Mouse (Mus musculus) lung, embryonic 15.5 days (tissue): ENCODE measurements around the gene Nrsn1. TPM values are rescaled to one million over a fixed set of nuclear protein-coding genes. Genes with fewer than 3 reads are reported as not detected.
"Not testable (repeated sequence)": the region's sequence is repeated elsewhere in the genome, so short reads cannot be mapped to it uniquely, and the experiment has no call there.

Experiments
- ATAC-seq: fragments of 200-750 bp; cut with Nextera tagmentation; 2 replicates; pipeline ENCODE4 v1.8.0; 2017; ENCODE audit warnings: moderate number of reproducible peaks, borderline replicate concordance; ENCODE audit not compliant: low FRiP score, low TSS enrichment; ENCODE audit errors: extremely low read depth
- H3K27ac ChIP-seq: fragments of 300-500 bp; sonication (generic); 2 replicates; pipeline ENCODE4 v1.5.1; 2015; ENCODE audit warnings: moderate library complexity, mild to moderate bottlenecking, inconsistent platforms
- H3K27me3 ChIP-seq: fragments of 300-500 bp; sonication (generic); 2 replicates; pipeline ENCODE4 v1.6.1; 2015; ENCODE audit warnings: inconsistent platforms
- H3K36me3 ChIP-seq: fragments of 300-500 bp; sonication (generic); 2 replicates; pipeline ENCODE4 v1.6.1; 2015; ENCODE audit warnings: inconsistent platforms
- H3K4me1 ChIP-seq: fragments of 300-500 bp; sonication (generic); 2 replicates; pipeline ENCODE4 v1.6.1; 2015; ENCODE audit warnings: inconsistent platforms
- H3K4me2 ChIP-seq: fragments of 300-500 bp; sonication (generic); 2 replicates; pipeline ENCODE4 v1.6.1; 2015; ENCODE audit warnings: inconsistent platforms, mild to moderate bottlenecking, moderate library complexity
- H3K4me3 ChIP-seq: fragments of 300-500 bp; sonication (generic); 2 replicates; pipeline ENCODE4 v1.5.1; 2015; ENCODE audit warnings: mild to moderate bottlenecking, inconsistent platforms
- H3K9ac ChIP-seq: fragments of 300-500 bp; sonication (generic); 2 replicates; pipeline ENCODE4 v1.6.1; 2015; ENCODE audit warnings: inconsistent platforms
- H3K9me3 ChIP-seq: fragments of 300-500 bp; sonication (generic); 2 replicates; pipeline ENCODE4 v1.6.1; 2016; ENCODE audit warnings: inconsistent platforms
- WGBS: fragments of 180-500 bp; shearing (Covaris S2); methylation state at CpG from one replicate; pipeline ENCODE4 v1.1.7; 2015; 5-methylcytosine and 5-hydroxymethylcytosine counted together
- polyA plus RNA-seq: library from polyadenylated mRNA; unstranded; fragments of >200 nt; fragmentation: Nextera tagmentation; extraction: Ambion mirVana; gene quantifications from 2 replicates; pipeline ENCODE4 v1.2.1, GENCODE M21; 2015

The Nrsn1 gene
- polyA plus RNA-seq: 0.81 and 1.2 TPM in 2 replicates

DNA sequence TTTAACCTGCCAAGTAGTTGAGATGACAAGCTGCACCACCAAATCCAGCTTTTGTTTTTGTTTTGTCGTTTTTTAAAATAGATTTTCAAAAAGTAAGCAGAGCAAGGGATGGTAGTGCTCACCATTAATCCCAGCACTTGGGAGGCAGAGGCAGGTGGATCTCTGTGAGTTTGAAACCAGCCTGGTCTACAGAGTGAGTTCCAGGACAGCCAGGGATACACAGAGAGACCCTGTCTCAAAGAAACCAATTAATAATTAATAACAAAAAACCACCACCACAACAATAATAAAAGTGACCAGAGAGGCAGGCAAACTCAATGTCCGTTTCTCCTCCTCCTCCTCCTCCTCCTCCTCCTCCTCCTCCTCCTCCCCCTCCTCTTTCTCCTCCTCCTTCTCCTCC is at the start of gene Nrsn1:
TSS of gene Nrsn1 (minus strand) at position 101 of the 400 bp plus-strand sequence.
- H3K27ac ChIP-seq, H3K27me3 ChIP-seq, H3K4me1 ChIP-seq, ATAC-seq, H3K9ac ChIP-seq, H3K36me3 ChIP-seq, H3K9me3 ChIP-seq: not testable (repeated sequence)
- WGBS: 45% methylated on average over 2 of the region's 2 CpGs
- Histone ChIP-seq H3K4me2 (peak within 1 kb of the TSS; percentile 67), H3K4me3 (peak within 1 kb of the TSS; percentile 30)

GRCm38 (mm10) chr13:25312059-25312458 is 41.8 kb upstream of the Nrsn1 start:
- Histone ChIP-seq H3K36me3 (no peaks in the 10 kb centered on the region), H3K9ac (no peak overlapping the region), H3K4me3 (no peak overlapping the region), H3K4me1 (no peaks in the 10 kb centered on the region), H3K27ac (no peak overlapping the region), H3K4me2 (no peak overlapping the region), H3K27me3 (no peaks in the 10 kb centered on the region), H3K9me3 (no peaks in the 10 kb centered on the region)
- 85% methylated on average over 2 of the region's 2 CpGs for WGBS
- ATAC-seq: no peak

DNA sequence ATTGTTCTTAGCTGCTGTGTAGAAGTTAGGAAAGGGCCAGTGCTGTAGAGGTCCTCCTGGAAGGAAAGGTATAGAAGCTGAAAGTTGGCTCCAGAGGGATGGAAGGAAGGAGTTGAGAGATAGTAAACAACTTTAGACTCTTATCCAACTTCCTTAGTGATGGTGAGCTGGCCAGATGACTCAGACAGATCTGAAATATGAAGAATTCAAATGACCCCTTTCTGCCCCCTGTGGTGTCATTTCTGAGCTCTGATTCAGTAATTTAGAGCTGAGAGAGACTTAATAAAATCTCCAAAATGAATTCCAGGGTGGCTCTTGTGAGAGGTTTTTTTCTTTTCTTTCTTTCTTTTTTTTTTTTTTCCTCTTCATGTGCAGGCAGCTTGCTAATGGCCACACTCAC is 39.8 kb upstream of the Nrsn1 start:
- Histone ChIP-seq H3K4me1 (no peaks in the 10 kb centered on the region), H3K27ac (no peak overlapping the region), H3K9ac (no peak overlapping the region), H3K9me3 (no peaks in the 10 kb centered on the region), H3K36me3 (no peaks in the 10 kb centered on the region), H3K4me2 (no peak overlapping the region), H3K4me3 (no peak overlapping the region), H3K27me3 (no peaks in the 10 kb centered on the region)
- no peak for ATAC-seq

GRCm38 (mm10) chr13:25288736-25289135 is 18.4 kb upstream of the Nrsn1 start:
- Histone ChIP-seq H3K4me2 (no peak overlapping the region), H3K9me3 (no peaks in the 10 kb centered on the region), H3K9ac (no peak overlapping the region), H3K27ac (no peak overlapping the region), H3K36me3 (no peaks in the 10 kb centered on the region), H3K4me1 (no peaks in the 10 kb centered on the region), H3K4me3 (no peak overlapping the region), H3K27me3 (no peaks in the 10 kb centered on the region)
- no peak for ATAC-seq
- WGBS: 70% methylated on average over 1 of the region's 1 CpGs

DNA sequence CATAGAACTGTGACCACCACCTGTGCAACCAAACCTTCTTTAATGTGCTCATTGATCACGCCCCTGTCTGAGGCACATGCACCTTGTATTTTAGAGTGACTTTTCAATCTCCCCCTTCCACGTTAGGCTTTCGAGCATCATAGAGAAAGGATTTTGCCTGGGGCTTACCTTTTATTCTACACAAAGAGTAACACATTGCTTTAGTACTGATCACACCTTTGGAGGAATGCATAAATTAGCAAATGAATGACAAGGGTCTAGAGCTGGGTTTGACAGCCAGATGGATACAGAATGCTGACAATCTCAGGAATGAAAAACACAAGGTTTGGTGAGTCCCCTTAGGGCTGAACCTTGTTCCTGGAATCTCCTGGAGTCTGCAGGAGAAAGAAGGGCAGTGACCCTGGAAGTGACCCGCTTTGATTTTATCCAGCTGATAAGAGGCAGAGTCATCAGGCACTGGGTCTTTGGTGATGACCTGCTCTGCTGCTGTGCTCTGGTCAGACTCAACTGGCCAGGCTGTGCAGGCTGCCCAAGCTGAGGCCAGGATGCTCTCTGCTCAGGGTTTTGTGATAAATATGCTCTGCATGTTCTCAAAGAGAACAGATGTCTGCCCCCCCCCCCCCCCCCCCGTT is 4.7 kb upstream of the Nrsn1 start:
- no peaks in the 10 kb centered on the region for H3K27me3 ChIP-seq
- H3K36me3 ChIP-seq: no peaks in the 10 kb centered on the region
- no peaks in the 10 kb centered on the region for H3K9me3 ChIP-seq
- H3K27ac ChIP-seq: no peak overlapping the region
- no peak for ATAC-seq
- H3K4me1 ChIP-seq: peaks cover under 1% of the 10 kb centered on the region
- no peak overlapping the region for H3K4me3 ChIP-seq
- H3K9ac ChIP-seq: no peak overlapping the region
- WGBS: 60% methylated on average over 5 of the region's 5 CpGs
- no peak overlapping the region for H3K4me2 ChIP-seq

GRCm38 (mm10) chr13:25272189-25272588 is 1.9 kb upstream of the Nrsn1 start:
- no peaks in the 10 kb centered on the region for H3K9me3 ChIP-seq
- no peaks in the 10 kb centered on the region for H3K27me3 ChIP-seq
- no peak overlapping the region for H3K9ac ChIP-seq
- ATAC-seq: no peak
- no peak overlapping the region for H3K27ac ChIP-seq
- no peak overlapping the region for H3K4me3 ChIP-seq
- 60% methylated on average over 4 of the region's 4 CpGs for WGBS
- H3K4me1 ChIP-seq: peaks cover 6% of the 10 kb centered on the region
- H3K4me2 ChIP-seq: no peak overlapping the region
- no peaks in the 10 kb centered on the region for H3K36me3 ChIP-seq

GRCm38 (mm10) chr13:25269569-25270268 is 583 bp downstream of the Nrsn1 start:
- Histone ChIP-seq H3K9ac (no peak overlapping the region), H3K4me2 (peak overlapping the region; percentile 67), H3K4me3 (peak overlapping the region; percentile 30), H3K9me3 (no peaks in the 10 kb centered on the region), H3K27ac (no peak overlapping the region), H3K36me3 (no peaks in the 10 kb centered on the region), H3K27me3 (no peaks in the 10 kb centered on the region), H3K4me1 (peaks cover 6% of the 10 kb centered on the region)
- ATAC-seq: peak; percentile 88; the same call in 1 of the 2 replicates
- WGBS: 2% methylated on average over 42 of the region's 42 CpGs

DNA sequence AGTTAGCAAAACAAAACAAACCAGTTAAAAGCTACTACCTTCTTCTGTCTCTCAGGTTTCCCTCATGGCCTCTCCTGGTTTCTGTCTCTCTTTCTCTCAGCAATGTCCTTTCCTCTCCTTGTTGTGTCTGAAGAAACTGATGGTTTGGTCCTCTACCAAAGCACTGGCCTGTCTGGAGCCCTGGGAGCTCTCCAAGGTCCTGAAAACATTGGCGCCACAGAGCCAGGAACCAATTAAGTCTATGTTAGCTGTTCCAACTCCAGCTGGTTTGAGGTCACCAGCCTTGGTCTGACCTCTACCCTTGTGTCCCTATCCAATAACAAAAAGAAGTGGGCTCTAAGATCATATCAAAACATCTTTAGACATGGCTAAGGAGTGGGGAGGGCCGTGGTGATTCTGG is 1.3 kb downstream of the Nrsn1 start:
- Histone ChIP-seq H3K4me2 (0 out of 2 replicates have a peak overlapping the region, but pooled peaks have one; percentile 67), H3K9me3 (no peaks in the 10 kb centered on the region), H3K4me1 (peaks cover 6% of the 10 kb centered on the region), H3K27me3 (no peaks in the 10 kb centered on the region), H3K4me3 (no peak overlapping the region), H3K36me3 (no peaks in the 10 kb centered on the region), H3K9ac (no peak overlapping the region), H3K27ac (no peak overlapping the region)
- no peak for ATAC-seq
- 6% methylated on average over 2 of the region's 2 CpGs for WGBS

DNA sequence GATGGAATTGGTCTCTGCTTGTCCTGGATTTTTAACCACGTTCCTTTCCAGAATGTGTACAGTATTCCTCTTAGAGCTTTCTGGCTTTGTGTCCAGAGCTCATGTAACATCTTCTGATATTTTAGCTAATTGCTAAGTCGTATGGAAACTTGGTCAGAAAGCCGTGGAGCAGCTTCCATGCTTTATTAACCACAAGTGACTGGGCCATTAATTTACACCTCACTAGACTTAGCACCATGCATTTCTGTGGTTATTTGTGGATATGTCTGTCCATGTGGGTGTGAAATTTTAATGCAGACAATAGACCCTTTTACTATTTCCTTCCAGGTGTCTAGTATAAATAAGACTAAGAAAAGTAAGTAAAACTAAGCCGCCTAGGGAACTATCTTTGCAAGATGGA is 7.6 kb downstream of the Nrsn1 start:
- no peak for ATAC-seq
- WGBS: 76% methylated on average over 4 of the region's 4 CpGs
- no peak overlapping the region for H3K4me3 ChIP-seq

DNA sequence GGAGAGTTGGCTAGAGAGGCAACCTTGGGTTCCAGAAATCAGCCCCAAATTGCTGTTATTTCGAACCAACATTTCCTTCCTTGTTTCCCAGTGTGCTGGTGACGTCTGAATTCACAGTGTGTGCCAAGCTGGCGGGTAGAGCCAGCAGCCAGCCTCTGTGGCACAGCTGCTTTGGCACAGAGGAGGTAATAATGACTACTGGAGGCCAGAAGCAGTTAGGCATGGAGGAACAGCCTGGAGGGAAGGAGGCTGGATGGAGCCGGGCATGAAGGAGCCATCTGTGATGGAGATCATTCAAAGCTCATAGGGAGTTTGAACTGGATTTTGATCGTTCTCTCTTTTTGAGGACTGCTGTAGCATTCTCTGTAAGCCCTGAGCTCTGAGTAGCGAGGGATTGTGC is 12.7 kb downstream of the Nrsn1 start:
- Histone ChIP-seq H3K9ac (no peak overlapping the region), H3K4me3 (no peak overlapping the region), H3K36me3 (no peaks in the 10 kb centered on the region), H3K9me3 (no peaks in the 10 kb centered on the region), H3K27me3 (no peaks in the 10 kb centered on the region), H3K4me2 (no peak overlapping the region), H3K4me1 (no peaks in the 10 kb centered on the region), H3K27ac (no peak overlapping the region)
- ATAC-seq: no peak
- 80% methylated on average over 6 of the region's 6 CpGs for WGBS

More for the DNA sequence above, 7.6 kb downstream of the Nrsn1 start:
- Histone ChIP-seq H3K4me2 (no peak overlapping the region), H3K36me3 (no peaks in the 10 kb centered on the region), H3K27ac (no peak overlapping the region), H3K27me3 (no peaks in the 10 kb centered on the region), H3K4me1 (no peaks in the 10 kb centered on the region), H3K9me3 (no peaks in the 10 kb centered on the region), H3K9ac (no peak overlapping the region)

DNA sequence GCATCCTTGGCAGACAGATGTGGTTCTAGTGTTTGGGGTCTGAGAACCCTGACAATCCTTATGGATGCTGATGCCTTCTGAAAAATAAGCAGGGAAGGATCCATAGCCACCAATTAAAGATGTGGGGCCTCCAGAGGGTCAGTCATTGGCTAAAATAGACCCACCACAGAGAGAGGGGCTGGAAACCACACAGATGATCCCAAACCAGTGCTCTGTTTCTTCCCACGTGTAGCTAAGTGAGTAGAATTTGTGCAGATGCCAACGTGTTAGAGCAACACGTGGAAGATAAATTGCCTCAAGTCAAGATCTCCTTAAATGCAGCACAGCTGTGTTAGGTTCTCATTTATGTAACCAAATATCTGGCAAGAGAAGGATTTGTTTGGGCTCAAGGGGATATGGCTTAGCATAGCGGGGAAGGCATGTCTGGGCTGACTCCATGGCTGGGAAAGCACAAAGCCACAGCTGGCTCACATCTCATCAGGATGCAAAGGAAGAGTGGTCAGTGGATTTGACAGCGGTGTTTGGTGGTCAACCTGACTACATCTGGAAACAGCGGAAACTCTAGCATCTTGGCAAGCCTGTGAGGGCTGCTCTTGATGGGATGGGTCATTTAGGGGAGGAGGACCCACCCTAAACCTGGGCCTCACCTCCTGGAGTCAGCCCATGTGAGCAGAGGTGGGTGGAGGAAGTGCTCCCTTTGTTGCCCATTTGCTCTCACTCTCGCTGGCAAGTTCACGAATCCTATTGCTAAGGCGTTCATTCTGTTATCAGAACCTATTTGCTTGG is 15.6 kb downstream of the Nrsn1 start:
- no peaks in the 10 kb centered on the region for H3K4me1 ChIP-seq
- H3K27ac ChIP-seq: no peak overlapping the region
- H3K9ac ChIP-seq: no peak overlapping the region
- H3K4me3 ChIP-seq: no peak overlapping the region
- no peak overlapping the region for H3K4me2 ChIP-seq
- no peaks in the 10 kb centered on the region for H3K36me3 ChIP-seq
- ATAC-seq: 0 out of 2 replicates have a peak, but pooled peaks have one; percentile 42
- H3K27me3 ChIP-seq: no peaks in the 10 kb centered on the region
- no peaks in the 10 kb centered on the region for H3K9me3 ChIP-seq
- WGBS: 50% methylated on average over 9 of the region's 9 CpGs

GRCm38 (mm10) chr13:25251893-25252292 is 18.4 kb downstream of the Nrsn1 start:
- no peak overlapping the region for H3K4me3 ChIP-seq
- H3K4me1 ChIP-seq: no peaks in the 10 kb centered on the region
- no peaks in the 10 kb centered on the region for H3K9me3 ChIP-seq
- H3K4me2 ChIP-seq: no peak overlapping the region
- H3K9ac ChIP-seq: no peak overlapping the region
- H3K27ac ChIP-seq: no peak overlapping the region
- 76% methylated on average over 1 of the region's 1 CpGs for WGBS
- no peaks in the 10 kb centered on the region for H3K27me3 ChIP-seq
- no peaks in the 10 kb centered on the region for H3K36me3 ChIP-seq
- no peak for ATAC-seq
